Comparison of ENCODE assay signal across 7 mouse cellular contexts in the genomic region with DNA sequence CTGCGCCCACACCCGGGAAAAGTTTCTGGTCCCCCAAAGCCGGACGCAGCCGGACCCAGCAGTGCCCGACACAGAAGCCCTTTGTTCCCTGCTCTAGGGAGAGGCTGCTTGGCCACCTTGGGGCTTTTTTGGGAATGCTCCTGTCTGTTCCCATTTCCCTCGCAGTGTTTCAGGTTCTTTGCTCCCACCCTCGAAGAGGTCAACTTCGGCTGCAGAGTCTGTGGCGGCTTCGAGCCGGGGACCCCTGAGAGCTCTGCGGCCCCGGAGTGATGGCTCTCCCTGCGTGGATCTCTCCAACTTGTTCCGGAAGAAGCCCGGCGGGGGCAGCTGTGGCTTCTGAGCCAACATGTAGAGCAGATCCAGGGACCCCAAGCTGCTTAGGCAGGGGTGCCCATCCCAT.
DNase-seq lines count a peak whose midpoint lies in the region; ATAC-seq and TF ChIP-seq lines count a peak whose summit lies in the region.
"Not testable (repeated sequence)": the region's sequence is repeated elsewhere in the genome, so short reads cannot be mapped to it uniquely, and the experiment has no call there.

No protein-coding gene starts in this region.

- TF ChIP-seq CTCF in layer of hippocampus, adult 2 months (conservative IDR thresholded peaks at IDR 0.05) = not testable (repeated sequence)

- not testable (repeated sequence) for H3K9me3 ChIP-seq in embryonic facial prominence, embryonic 14.5 days (ENCODE audit: control insufficient read depth, low read length); heart, embryonic 10.5 days; hindbrain, embryonic 15.5 days; liver, embryonic 15.5 days (replicated peaks); midbrain, embryonic 15.5 days; stomach, embryonic 15.5 days

- DNase-seq in embryonic facial prominence, embryonic 14.5 days (ENCODE audit: low spot score); layer of hippocampus, adult 2 months (ENCODE audit: low spot score in 2 of 2): not testable (repeated sequence)
- peak; percentile 53 for DNase-seq in heart, embryonic 10.5 days (ENCODE audit: low spot score)

- H3K4me2 ChIP-seq in embryonic facial prominence, embryonic 14.5 days (ENCODE audit: low read depth, low read length) = peak overlapping the region; percentile 39
- peak overlapping the region; percentile 38 for H3K4me2 ChIP-seq in hindbrain, embryonic 15.5 days
- H3K4me2 ChIP-seq in liver, embryonic 15.5 days = peak overlapping the region; percentile 62
- peak overlapping the region; percentile 15 for H3K4me2 ChIP-seq in midbrain, embryonic 15.5 days
- peak overlapping the region; percentile 45 for H3K4me2 ChIP-seq in stomach, embryonic 15.5 days

- 75% methylated on average over 11 of the region's 18 CpGs for WGBS in embryonic facial prominence, embryonic 14.5 days
- 45% methylated on average over 18 of the region's 18 CpGs for WGBS in heart, embryonic 10.5 days
- WGBS in hindbrain, embryonic 15.5 days = 49% methylated on average over 18 of the region's 18 CpGs
- WGBS in liver, embryonic 15.5 days (ENCODE audit: insufficient replicate concordance) = 33% methylated on average over 18 of the region's 18 CpGs
- WGBS in midbrain, embryonic 15.5 days = 50% methylated on average over 18 of the region's 18 CpGs
- 46% methylated on average over 18 of the region's 18 CpGs for WGBS in stomach, embryonic 15.5 days

- not testable (repeated sequence) for H3K4me1 ChIP-seq in embryonic facial prominence, embryonic 14.5 days (ENCODE audit: control insufficient read depth, insufficient read depth, low read length); heart, embryonic 10.5 days; hindbrain, embryonic 15.5 days (replicated peaks); liver, embryonic 15.5 days (replicated peaks); midbrain, embryonic 15.5 days; stomach, embryonic 15.5 days

- peak overlapping the region; percentile 38 for H3K4me3 ChIP-seq in embryonic facial prominence, embryonic 14.5 days (ENCODE audit: low read depth, low read length)
- peak overlapping the region; percentile 53 for H3K4me3 ChIP-seq in heart, embryonic 10.5 days
- peak overlapping the region; percentile 40 for H3K4me3 ChIP-seq in hindbrain, embryonic 15.5 days
- peak overlapping the region; percentile 52 for H3K4me3 ChIP-seq in layer of hippocampus, adult 2 months
- peak overlapping the region; percentile 48 for H3K4me3 ChIP-seq in liver, embryonic 15.5 days (replicated peaks)
- H3K4me3 ChIP-seq in midbrain, embryonic 15.5 days = peak overlapping the region; percentile 34
- peak overlapping the region; percentile 43 for H3K4me3 ChIP-seq in stomach, embryonic 15.5 days (replicated peaks)

- not testable (repeated sequence) for ATAC-seq in embryonic facial prominence, embryonic 14.5 days (ENCODE audit: low read depth); hindbrain, embryonic 15.5 days (ENCODE audit: low FRiP score, low read depth); liver, embryonic 15.5 days (ENCODE audit: insufficient read depth); midbrain, embryonic 15.5 days (replicated peaks); stomach, embryonic 15.5 days (ENCODE audit: insufficient read depth, low FRiP score, low read depth)

- H3K27me3 ChIP-seq in embryonic facial prominence, embryonic 14.5 days (replicated peaks; ENCODE audit: control insufficient read depth, insufficient read depth, low read length); heart, embryonic 10.5 days (ENCODE audit: insufficient read depth, poor library complexity, severe bottlenecking); hindbrain, embryonic 15.5 days; liver, embryonic 15.5 days; midbrain, embryonic 15.5 days (replicated peaks); stomach, embryonic 15.5 days (replicated peaks): not testable (repeated sequence)

- not testable (repeated sequence) for H3K27ac ChIP-seq in embryonic facial prominence, embryonic 14.5 days (replicated peaks; ENCODE audit: low read depth, low read length); heart, embryonic 10.5 days; hindbrain, embryonic 15.5 days (replicated peaks); layer of hippocampus, adult 2 months; liver, embryonic 15.5 days (replicated peaks); midbrain, embryonic 15.5 days; stomach, embryonic 15.5 days

- peak overlapping the region; percentile 45; the same call in 1 of the 2 replicates for H3K9ac ChIP-seq in embryonic facial prominence, embryonic 14.5 days (ENCODE audit: low read depth, low read length)
- H3K9ac ChIP-seq in hindbrain, embryonic 15.5 days; liver, embryonic 15.5 days; midbrain, embryonic 15.5 days; stomach, embryonic 15.5 days: not testable (repeated sequence)

- not testable (repeated sequence) for H3K36me3 ChIP-seq in embryonic facial prominence, embryonic 14.5 days (ENCODE audit: control insufficient read depth, insufficient read depth, low read length); heart, embryonic 10.5 days; hindbrain, embryonic 15.5 days; liver, embryonic 15.5 days (replicated peaks); midbrain, embryonic 15.5 days (replicated peaks); stomach, embryonic 15.5 days
